Comparison of ENCODE assay signal across 8 mouse cellular contexts in genomic region chr9:58253033-58253804, GRCm38 (mm10). TPM values are rescaled to one million over a fixed set of nuclear protein-coding genes. Genes with fewer than 3 reads are reported as not detected.
DNase-seq lines count a peak whose midpoint lies in the region; ATAC-seq lines count a peak whose summit lies in the region.

TSS of gene Stoml1 (plus strand) at chr9:58253164.

- WGBS in hindbrain, embryonic 15.5 days = under 1% methylated on average over 31 of the region's 31 CpGs

- peak within 1 kb of the TSS; percentile 84 for H3K9ac ChIP-seq in hindbrain, embryonic 15.5 days

- no peaks in the 10 kb centered on the region for H3K9me3 ChIP-seq in hindbrain, embryonic 15.5 days

- peak within 1 kb of the TSS; percentile 61 for H3K4me2 ChIP-seq in hindbrain, embryonic 15.5 days

- peak; percentile 94 for ATAC-seq in hindbrain, embryonic 15.5 days (ENCODE audit: low FRiP score, low read depth)

- peak within 1 kb of the TSS; percentile 86 for H3K4me3 ChIP-seq in hindbrain, embryonic 15.5 days

- peak; percentile 99 for DNase-seq in R1 (ENCODE audit: low read depth, low spot score)
- peak; percentile 93 to 95 for DNase-seq in cerebellum, postnatal 25 days
- peak; percentile 91 to 93 for DNase-seq in frontal cortex, postnatal 36 days (ENCODE audit: low spot score in 2 of 2)
- peak; percentile 87 for DNase-seq in left cerebral cortex, adult 11 months (ENCODE audit: low spot score)
- DNase-seq in lung, postnatal 4 days = peak; percentile 97
- peak; percentile 87 for DNase-seq in retina, postnatal 7 days (ENCODE audit: low read depth, low spot score)
- peak; percentile 84 for DNase-seq in urinary bladder, adult 2 months (ENCODE audit: low spot score)

- no peaks in the 10 kb centered on the region for H3K27me3 ChIP-seq in hindbrain, embryonic 15.5 days

- H3K36me3 ChIP-seq in hindbrain, embryonic 15.5 days = peaks cover 12% of the 10 kb centered on the region

- peak within 1 kb of the TSS; percentile 79 for H3K27ac ChIP-seq in hindbrain, embryonic 15.5 days (replicated peaks)

- peaks cover 28% of the 10 kb centered on the region for H3K4me1 ChIP-seq in hindbrain, embryonic 15.5 days (replicated peaks)

RNA-seq across cellular contexts. Expression of gene Stoml1, which starts in this region (rescaled TPM):
- 123 and 126 TPM in 2 replicates for polyA plus RNA-seq in hindbrain, embryonic 15.5 days (2015; fragmentation: Nextera tagmentation; extraction: Ambion mirVana)
- polyA plus RNA-seq in urinary bladder, adult 2 months (2012; rRNA removed) = 60.9 and 66.9 TPM in 2 replicates

Comparison
In these comparisons a context has a peak if more than half of its experiments do, and no peak if none do; other contexts are left out.
1. Peak in every context shown above with its lines: DNase-seq, ATAC-seq, H3K4me3 ChIP-seq and H3K27ac ChIP-seq.